Mouse (Mus musculus) lung, postnatal 25 days (tissue): Measurements from ENCODE around the gene Cntn4.
"Not testable (repeated sequence)": the region's sequence is repeated elsewhere in the genome, so short reads cannot be mapped to it uniquely, and the experiment has no call there.

Experiments
- DNase-seq: peaks from one replicate; pipeline ENCODE4 v3.0.0; 2022; ENCODE audit warnings: low spot score

Cntn4 gene

DNA sequence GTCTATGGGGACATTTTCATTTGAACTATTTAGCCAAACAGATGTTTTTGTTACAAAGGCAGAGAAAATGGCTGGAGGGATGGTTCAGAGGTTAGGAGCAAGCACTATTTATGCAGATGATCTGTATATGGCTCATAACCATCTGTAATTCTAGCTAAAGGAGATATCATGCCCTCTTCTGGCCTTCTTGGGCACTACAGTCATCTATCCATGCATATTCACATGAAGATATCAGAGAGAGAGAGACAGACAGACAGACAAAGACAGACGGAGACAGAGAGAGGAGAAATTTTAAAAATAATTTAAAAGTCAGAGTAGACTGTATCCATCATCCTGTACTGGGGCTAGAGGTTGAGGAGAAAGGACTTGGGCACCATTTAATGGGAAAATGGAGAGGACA, 652.2 kb downstream of the Cntn4 start:
- no peak for DNase-seq

DNA sequence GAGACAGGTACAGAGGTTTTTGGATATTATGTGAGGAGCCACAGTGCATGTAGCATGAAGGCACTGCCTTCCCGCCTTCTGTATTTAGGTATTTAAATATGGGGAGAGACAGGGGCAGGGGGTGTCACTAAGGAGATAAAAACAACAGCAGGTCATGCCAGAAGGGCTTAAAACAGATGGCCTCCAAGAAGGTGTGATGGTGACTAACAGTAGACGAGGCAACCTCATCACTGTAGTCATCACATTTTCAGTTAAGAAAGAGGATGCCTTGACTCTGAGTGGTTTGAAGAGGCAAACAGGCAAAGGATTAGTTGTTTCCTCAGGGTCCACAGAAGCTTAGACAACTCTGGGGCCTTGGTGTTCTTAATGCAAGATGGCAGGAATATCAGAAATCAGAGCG, 655.0 kb downstream of the Cntn4 start:
- DNase-seq: no peak

DNA sequence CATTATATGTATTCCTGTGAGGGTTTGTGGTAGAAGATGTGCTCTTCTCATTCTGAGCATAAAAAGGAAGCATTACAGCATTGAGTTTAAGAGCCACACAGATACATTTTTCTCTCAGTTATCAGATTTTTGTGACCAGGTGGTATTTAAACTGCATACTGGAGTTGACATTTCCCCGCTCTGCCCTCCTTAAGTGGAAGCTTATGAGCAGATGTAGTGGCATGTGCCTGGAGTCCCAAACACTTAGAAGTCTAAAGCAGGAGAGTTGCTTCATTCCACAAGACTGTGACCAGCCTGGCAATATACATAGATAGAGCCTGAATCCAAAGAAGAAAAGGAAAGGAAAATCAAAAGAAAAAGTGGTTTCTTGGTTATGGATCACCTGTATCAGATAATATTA, 655.5 kb downstream of the Cntn4 start:
- no peak for DNase-seq

DNA sequence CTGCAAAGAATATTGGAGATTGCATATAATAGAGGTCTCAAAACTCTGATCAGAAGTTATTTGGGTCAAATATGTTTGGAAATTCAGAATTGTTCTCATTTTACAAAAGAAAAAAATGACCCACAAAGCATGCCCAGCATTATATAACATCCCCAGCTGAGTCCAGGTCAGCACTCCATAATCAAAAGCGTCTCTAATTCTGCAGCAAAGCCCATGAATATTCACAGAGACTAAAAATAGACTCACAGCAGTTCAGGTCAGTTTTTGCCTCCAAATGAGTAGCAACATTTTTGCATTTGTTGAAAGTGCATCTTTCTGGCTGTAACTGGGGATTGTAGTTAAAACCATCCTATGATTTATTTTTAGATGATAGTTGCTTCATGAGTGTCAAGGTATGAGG, 657.6 kb downstream of the Cntn4 start:
- no peak for DNase-seq

DNA sequence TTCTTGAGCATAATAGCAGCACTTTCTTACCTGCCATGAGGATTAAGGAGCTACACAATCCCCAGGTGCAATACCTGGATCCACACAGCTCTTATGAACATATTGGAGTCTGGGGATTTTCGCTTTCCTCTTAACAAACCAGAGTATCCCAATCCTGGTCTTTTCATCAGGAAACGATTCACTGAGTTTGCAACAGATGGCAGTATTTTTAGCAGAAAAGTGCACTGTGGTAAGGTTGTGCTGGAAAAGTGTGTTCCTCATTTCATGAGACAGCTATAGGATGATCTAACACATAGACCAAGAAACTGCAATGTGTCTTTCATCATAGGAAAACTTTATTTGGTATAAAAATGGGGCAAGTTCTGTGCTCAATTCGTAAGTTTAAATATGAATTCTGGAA, 659.3 kb downstream of the Cntn4 start:
- DNase-seq: no peak

DNA sequence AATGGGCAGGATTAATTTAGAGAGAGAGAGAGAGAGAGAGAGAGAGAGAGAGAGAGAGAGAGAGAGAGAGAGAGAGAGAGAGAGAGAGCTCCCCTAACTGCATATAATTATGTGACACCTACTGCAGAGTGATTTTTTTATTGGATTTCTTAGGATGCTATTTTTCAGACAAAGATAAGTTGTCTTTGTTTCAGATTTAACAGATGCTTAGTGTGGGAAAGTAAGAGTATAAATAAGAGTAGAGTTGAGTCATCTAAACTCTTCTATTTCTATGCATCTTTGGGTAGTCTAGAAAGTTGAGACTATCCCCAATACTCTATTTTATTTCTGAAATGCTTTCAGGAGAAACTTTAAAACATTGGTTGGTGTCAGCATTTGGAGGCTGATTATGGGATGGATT, 660.4 kb downstream of the Cntn4 start:
- no peak for DNase-seq

DNA sequence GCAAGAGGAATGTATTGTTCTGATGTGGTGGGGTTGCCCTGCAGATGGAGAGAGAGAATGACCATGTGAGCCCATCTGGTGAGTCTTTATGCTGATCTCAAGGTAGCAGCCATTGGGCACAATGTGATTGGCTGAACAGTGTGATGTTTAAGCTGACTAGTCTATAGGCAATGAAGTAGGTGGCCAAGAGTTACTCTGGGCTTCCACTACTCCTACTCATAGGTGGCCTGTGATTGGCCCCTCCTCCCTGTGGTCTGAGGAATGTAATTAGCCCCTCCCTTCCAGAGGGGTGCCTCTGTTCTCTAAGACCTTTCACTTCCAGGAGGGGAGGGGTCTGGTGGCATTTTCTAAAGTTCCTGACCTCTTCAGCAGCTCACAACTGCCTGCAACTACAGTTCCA, 663.7 kb downstream of the Cntn4 start:
- no peak for DNase-seq

DNA sequence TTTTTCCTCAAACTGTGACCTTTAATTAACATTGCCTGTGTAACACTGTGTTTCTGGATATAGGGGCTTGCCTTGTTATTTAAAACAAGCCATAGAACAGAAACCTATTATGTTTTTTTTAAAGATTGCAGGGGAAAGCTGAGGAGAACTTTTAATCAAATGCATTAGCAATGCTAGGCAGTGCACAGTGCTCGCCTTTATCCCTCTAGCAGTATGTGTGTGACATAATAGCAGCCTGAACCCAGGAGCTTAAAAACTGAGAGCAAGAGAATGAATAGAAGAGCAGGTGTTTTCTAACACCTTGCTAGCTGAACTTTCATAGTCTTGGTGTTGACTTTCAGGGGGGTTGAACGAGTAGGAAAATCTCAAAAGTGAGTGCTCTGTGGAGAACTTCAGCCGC, 672.6 kb downstream of the Cntn4 start:
- DNase-seq: no peak

DNA sequence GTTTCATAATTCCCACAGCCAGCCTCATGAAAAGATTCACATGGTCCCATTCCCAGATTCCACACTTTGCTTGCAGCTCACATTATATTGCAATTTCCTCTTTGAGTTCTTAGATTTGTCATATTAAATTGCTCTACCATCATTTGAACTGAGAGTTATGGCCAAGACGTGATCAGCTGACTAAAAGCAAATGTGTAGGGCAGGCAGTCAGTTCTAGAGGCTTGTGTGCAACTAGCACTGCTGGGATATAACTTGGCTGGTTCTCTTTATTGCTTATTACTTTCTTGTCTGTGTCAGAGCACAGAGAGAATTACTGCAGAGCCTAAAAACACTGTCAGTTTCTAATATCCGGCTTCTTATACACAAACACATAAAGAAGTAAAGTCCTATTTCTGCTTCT, 673.9 kb downstream of the Cntn4 start:
- no peak for DNase-seq

DNA sequence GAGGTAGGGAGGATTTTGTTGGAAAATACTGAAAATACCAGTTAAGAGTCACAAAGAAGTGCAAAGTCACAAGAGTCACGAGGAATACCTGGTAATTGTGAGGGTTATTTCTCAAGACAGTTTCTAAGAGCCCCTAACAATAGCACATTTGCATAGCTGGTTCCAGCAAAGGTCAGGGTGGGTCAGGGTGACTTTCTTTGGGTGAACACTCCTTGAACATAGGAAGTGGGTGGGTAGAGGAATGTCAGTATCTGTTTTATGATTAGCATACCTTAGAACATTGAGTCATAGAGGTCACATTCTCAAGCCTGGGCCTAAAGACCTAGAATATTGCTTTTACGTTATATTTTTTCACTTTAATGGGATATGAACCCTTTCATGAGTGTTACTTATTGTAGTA, 681.3 kb downstream of the Cntn4 start:
- not testable (repeated sequence) for DNase-seq

DNA sequence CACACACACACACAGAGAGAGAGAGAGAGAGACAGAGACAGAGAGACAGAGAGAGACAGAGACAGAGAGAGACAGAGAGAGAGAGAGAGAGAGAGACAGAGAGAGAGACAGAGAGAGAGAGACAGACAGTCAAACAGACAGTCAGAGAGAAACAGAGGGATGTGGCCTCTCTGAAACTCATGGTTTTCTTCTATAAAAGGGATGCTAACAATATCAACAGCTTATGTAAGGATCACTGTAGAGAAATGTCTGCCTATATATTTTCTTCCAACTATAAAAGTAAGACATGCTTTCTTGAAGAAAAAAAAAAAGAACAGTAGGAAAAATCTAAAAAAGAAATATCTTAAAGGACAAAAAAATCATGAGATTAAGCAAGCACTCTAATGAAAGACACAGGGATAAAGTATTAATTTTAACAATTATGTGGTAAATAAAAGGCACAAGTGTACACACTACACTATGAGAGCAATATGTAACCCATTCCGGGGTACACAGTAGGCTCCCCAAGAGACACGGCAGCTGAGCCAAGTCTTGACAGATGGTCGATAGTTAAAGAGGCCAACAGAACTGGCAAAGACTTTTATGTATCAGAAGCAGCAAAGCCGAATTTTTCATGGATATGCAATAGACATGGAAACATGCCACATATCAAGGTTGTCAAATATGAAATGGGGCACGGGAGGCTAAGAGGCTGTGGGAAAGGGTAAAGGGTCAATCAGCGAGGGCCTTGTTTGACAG, 704.0 kb downstream of the Cntn4 start:
- DNase-seq: no peak

DNA sequence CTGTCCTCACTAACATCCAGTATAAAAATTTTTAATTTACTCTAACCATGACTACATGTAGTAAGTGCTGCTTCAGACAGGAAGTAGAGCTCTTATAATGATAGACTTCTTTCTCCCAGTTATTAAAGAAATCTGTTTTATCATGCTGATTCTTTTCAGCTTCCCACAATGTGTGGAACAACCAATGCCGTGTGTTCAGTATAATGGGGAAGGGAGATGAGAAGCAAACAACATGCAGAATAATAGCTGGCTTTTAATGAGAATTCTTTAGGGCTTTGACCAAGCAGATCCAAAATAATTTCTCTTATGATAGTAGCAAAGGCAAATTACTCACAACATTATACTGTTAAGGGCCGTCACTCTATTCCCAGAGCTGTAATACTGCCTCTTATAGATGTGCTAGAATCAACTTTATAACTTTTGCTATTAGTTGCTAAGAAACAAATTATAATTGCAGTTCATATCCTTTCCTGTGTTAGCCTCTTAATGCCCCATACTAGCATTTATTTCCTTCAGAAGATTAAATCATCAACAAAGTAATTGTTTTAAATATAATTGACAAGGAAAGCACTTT, 710.5 kb downstream of the Cntn4 start:
- no peak for DNase-seq

DNA sequence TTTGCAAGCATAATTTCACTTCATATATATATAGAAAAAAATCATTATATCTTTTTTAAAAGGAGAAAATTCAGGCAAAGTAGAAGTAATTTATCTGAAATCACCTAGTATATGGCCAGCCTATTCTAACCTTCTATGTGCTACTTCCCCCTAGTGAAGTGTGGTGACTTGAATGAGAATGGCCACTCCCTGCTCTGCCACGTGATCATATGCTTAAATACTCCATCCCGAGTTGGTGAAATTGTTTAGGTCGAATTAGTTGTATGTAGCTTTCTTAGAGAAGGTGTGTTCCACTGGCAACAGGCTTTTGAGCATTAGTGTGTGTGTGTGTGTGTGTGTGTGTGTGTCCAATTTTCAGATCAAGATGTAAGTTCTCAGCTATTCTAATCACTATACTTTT, 730.6 kb downstream of the Cntn4 start:
- DNase-seq: no peak

DNA sequence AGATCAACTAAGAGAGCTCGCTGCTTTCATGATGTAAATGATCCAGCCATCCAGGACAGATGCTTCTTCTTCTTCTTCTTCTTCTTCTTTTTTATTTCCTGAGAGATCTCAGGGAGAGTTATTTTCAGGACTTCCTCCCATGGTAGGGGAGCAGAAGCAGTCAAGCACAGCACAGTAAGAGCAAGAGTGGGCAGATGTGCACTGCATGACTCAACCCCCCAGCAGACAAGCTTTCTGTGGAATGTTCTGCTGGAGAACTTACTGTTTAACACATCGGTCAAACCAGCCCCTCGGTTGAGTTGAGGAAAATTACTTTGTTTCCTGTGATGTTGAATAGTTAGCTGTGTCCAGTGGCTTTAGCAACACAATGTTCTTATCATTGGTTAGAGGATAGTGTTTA, 731.2 kb downstream of the Cntn4 start:
- DNase-seq: no peak

DNA sequence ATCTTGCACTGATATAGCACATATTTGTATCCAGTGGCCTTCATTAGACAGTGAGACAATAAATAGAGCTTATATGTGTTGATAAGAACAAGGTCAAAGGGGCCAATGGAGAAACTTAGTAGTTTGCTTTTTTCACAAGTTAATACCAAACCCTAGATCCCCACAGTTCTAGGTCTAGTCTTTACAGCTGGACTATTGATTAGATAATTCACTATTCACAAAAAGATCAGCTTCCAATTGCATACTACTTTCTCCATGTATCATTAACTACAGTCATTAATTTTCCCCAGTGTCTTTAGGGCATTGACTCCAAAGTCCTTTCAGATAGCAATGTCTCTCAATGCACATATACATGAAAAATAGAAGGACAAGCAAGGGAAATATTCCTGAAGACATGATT, 745.5 kb downstream of the Cntn4 start:
- DNase-seq: no peak

DNA sequence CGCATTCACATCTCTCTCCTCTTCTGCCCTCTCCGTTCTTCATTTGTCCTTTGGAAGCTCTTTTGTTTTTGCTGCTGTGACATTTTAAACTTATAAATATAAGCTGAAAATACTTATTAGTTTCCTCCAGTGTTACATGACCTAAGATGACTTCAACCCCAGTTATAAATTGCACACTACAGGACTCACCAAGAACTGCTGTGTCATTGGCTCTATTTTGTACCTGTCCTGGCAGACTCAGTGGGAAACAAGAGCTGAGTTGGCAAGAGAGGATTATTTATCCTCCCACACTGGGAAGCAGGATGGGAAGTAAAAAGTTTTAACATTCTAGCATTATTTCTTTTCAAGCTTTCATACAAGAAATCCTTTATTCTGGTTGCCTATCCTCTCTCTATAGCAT, 746.0 kb downstream of the Cntn4 start:
- no peak for DNase-seq

DNA sequence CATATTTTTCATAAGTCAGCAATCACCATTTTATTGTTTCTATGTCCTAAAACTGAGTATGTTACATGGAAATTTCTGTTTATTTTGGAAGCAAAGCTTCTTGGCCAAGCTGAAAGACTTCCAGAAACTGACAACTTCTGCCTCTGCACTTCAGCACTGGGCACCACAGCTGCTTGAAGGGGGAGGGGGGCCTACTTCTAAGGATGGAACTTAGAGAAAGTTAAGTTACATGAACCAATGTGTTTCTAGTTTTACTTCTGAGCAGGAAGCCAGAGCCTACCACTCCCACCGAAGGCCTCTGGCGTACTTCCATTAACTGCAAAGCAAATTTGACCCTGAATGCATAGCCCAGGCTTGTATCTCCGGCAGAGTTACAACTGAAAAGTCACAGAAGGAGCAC, 749.2 kb downstream of the Cntn4 start:
- DNase-seq: no peak

DNA sequence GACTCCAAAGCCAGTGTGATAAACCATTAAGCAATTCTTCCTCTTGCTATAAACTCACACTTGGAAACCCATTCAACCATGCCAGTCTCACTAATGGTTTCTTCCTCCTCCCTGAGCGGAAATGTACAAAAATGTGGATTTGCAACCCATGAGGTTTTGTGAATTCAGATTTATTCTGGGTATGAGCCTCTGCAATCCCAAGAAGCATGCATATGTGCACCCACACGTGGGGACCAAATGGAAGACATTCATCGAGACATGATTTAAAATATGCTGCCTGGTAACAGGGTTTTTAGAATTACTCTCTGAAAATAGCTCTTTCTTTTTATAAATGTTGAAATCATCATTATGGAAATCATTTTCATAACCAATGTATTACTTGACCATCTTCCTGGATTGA, 754.0 kb downstream of the Cntn4 start:
- DNase-seq: no peak

DNA sequence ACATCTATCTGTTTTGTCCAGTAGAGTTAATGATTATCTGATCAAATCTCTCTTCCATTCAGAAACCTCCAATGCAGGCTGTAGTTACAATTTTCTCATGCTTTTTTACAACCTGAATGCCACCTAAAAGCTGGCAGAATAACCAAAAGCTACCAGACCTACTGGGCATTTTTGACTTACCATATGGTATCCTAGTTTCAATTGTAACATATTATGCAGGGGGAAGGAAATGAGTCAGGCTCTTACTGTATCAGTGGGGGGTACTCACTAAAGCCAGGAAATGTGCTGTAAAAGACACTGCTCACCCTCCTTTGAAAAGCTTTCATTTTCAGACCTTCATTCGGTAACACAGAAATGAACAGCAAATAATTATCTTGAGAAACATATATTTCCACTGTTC, 763.3 kb downstream of the Cntn4 start:
- no peak for DNase-seq

DNA sequence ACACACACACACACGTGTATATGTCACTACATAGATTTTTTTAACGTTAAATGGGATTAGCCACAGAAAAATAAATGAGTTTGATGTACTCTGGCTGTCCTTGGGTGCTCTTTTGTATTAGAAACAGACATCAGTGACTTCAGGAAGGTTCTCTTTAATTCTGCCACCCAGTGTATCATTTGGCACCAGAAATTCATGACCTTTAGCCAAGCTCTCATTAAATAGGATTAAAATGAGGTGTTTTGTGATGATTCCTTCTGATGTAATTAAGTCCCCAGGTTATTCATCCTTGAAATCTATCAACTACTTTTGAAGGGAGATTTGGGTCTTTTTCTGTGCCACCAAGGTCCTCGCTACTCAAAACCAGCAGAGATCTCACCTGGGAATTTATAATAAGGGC, 763.8 kb downstream of the Cntn4 start:
- DNase-seq: no peak

DNA sequence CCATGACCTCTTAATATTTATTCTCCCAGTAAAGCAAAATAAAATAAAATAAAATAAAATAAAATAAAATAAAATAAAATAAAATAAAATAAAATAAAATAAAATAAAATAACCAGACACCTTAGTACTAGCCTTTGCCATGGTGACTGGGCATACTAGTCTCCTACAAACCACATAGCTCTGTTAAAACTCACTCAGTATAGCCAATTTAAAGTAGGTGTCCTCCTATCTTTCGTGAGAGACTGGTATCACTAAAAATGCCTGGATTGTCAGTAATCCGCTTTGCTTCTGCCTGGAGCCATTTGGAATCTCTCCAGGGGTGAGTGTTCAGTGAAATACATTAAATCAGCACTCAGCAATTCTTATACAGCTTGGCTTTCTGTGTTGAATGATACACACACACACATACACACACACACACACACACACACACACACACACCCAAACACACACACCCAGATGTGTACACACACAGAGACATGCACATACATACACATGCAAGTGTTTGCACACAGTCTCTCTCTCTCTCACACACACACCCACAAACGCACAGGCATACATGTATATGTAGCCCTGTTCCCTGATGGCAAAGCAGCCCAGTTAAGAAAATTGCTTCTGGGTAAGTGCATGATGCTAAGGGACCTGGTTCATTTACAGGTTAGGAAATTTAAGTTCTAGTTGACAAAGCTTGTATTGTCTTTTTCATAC, 776.8 kb downstream of the Cntn4 start:
- no peak for DNase-seq

DNA sequence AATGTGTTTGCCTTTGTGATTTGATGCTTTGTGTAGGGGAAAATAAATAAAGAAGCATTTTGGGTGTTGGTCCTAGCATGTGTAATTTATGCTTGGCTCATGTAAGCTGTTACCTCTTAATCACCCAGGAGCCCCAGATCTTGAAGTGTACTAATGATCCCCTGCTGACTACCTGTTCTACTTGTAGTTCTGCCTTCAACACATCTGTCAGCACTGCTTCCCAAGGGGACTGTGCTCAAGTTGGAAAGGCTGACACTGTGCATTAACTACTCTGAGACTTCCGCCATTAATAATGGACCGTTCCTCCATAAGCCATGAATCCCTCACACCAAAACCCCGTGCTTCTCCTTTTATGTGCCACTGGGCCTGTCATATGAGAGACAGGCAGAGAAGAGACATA, 778.2 kb downstream of the Cntn4 start:
- no peak for DNase-seq

DNA sequence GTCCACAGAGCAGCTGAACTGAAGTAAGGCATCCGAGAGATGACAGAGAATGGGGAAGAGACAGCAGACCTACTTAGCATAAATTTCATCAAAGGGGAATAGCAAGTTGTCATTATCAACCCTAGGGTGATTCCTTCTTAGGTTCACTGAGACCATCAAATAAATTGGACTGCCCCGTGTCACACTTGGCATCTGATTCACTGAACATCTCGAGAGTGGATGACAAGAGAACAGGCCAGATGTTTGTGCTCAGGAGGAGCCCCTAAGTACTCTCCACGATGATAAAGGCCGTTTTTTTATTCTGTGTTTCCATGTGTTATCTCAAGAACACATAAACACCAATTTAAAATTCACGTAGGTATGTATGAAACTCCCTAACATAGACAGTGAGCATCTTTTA, 780.7 kb downstream of the Cntn4 start:
- DNase-seq: no peak

DNA sequence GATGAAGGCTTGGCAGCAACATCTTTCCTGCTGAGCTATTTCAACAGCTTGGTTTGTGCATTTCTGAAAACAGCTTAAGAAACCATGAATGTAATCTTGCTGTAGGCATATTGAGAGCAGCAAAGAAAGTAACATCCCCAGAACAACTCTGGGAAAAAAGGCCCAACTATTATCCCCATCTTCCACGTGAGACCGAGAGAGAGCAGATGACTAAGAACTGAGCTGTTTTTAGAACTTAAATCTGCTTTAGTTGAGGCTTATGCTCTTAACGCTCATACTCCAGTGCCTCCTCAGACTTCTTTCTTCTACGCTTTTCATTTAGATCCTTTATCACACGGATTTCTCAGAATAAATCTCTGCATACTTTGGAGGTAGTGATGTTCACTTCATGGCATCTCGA, 784.9 kb downstream of the Cntn4 start:
- no peak for DNase-seq
